Mouse (Mus musculus): Measurements from ENCODE around the gene Dner.

- TF ChIP-seq CTCF (IDR thresholded peaks at IDR 0.05 in 2 of 3, conservative IDR thresholded peaks at IDR 0.05 in 1 of 3; ENCODE audit: control insufficient read depth in 1 of 3, insufficient read depth in 1 of 3, low read depth in 2 of 3, low read length in 3 of 3, poor library complexity in 1 of 3, severe bottlenecking in 1 of 3): no peak
- TF ChIP-seq POLR2A (IDR thresholded peaks at IDR 0.05; ENCODE audit: control insufficient read depth in 1 of 2, insufficient read depth in 1 of 2, low read depth in 1 of 2, low read length in 2 of 2, poor library complexity in 1 of 2): no peak
- no peak for TF ChIP-seq MAX (IDR thresholded peaks at IDR 0.05; ENCODE audit: low read length)
- TF ChIP-seq USF1 (IDR thresholded peaks at IDR 0.05; ENCODE audit: low read depth, low read length): no peak
- TF ChIP-seq GATA1 (IDR thresholded peaks at IDR 0.05; ENCODE audit: low read depth, low read length): no peak
- no peak for TF ChIP-seq MEF2A (IDR thresholded peaks at IDR 0.05; ENCODE audit: extremely low read depth, insufficient replicate concordance, low read depth, low read length, poor library complexity, severe bottlenecking)
- TF ChIP-seq CHD1 (IDR thresholded peaks at IDR 0.05; ENCODE audit: low read depth, low read length): no peak
Observed at GRCm38 (mm10) chr1:84722371-84722770, 26.4 kb upstream of the Dner start.

Measured in MEL (cell line).